Mouse (Mus musculus) erythroblast, embryonic 14.5 days (primary cell): Measurements from ENCODE around the gene Dcaf4.

Source experiments
- GATA1 ChIP-seq: IDR thresholded peaks from 2 replicates; pipeline ENCODE4 v1.6.1; 2012; ENCODE audit warnings: low read length, inconsistent platforms, mixed read lengths
- TAL1 ChIP-seq: IDR thresholded peaks from 3 replicates; pipeline ENCODE4 v1.6.1; 2012; ENCODE audit warnings: low read length, inconsistent platforms, mixed read lengths

DNA sequence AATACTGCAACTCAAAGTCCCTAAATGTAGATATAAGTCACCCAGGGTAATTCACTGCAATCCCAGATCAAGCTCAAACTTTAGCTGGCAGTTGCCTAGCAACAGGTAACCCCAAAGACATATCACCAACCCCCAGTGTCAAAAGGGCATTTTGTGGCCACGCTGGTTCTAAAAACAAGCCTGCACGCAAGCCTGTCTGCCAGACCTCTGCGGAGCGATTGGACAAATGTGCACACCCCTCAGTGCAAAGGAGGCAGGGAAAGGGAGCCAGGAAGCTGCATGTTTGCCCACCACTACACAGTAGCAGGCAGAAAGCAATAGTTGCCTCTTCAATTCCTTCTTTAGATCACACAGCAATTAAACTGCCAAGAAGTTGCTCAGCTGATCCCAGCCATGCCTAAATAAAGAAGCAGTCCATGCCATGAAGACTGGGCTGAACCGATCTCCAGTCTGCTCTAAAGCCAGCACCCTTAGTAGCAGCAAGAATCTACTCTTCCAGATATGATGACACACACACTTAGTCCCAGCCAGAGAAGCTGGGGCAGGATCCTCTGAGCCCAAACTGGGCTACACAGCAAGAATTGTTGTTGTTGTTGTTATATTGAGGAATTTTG, 46.2 kb upstream of the Dcaf4 start:
- TF ChIP-seq GATA1 (no peak), TAL1 (no peak)
